Mouse (Mus musculus) spleen, postnatal 10 days (tissue): ENCODE data around the gene Nuak2.

Source experiments
- DNase-seq, 2 experiments: peaks; one replicate each; pipeline ENCODE4 v3.0.0; 2021 to 2022; ENCODE audit warnings: low spot score in 2 of 2

Nuak2 gene

DNA sequence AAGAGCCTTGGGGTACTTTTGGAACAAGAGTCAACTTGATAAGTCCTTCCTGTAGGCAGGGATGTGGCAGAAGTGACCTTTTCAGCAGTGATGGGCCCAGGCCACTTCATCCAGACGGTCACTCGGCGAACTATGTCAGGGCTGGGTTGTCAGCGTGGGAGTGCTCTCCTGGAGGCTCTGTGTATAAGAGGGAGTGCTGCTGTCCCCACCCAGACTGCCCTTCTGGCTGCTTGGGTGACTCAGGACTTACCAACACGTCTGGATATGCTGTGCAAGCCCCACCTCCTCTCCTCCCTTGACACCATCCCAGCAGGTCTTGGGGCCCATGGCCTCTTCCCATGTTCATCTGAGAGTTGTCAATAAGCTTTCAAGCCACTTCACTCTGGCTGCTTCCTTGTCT is 37.5 kb downstream of the Nuak2 start:
- DNase-seq, result no peak

DNA sequence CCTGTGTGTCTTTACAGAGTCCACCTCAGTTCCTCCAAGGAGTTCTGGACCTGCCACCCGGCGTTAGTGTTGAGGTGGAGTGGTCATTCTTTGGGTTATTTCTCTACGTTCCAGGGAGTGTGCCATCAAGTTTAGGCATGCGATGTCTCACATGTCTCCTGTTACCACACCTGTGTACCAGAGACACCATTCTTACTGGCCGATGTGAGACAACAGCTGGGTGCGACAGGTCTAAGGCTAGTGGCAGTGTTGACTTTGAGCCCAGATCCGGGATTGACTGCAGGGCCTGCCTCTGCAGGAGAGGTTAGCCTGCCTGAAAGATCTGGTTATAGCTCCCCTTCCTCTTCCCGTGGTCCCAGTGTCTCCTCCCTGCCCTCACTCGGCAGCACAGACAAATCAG is 38.3 kb downstream of the Nuak2 start:
- no peak for DNase-seq

GRCm38 (mm10) chr1:132355162-132355601 is 39.3 kb downstream of the Nuak2 start:
- peak in 1 of 2 experiments; percentile 46 for DNase-seq

DNA sequence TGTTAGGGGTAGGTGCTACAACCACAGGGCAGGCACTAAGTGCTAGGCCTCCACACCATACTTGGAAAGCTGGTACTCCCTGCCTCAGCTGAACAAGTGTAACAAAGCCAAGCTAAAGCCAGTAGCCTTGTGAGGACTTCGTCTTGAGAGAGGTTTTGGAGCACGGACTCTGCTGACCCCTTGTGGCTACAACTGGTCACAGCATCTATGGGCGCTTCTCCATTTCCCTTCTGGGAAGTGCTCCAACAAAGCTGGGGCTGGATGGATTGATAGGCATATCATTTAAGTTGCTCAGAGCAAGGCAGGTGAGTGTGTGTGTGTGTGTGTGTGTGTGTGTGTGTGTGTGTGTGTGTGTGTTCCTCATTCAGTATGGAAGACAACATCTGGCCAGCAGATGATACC is 39.9 kb downstream of the Nuak2 start:
- DNase-seq, result peak; percentile 81 to 86

DNA sequence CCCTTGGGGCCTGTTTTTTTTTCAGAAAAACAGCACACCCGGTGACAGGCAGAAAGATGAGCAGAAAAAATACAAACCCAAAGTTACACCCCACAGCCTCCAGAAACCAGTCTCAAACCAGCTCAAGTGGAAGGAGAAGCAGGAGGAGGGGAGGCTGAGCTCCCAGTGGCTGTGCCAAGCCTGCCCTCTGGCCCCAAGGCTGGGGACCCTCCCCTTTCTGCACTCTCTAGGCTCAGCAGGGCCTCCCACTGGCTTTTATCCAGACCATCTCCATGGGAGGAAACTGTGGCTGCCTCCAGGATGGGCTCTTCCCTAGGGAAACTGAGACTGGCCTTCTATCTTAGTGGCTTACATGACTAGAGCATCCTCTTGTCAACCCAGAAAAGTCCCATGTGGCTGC is 40.9 kb downstream of the Nuak2 start:
- no peak for DNase-seq

GRCm38 (mm10) chr1:132361959-132362358 is 46.0 kb downstream of the Nuak2 start:
- no peak for DNase-seq

GRCm38 (mm10) chr1:132364388-132364787 is 48.5 kb downstream of the Nuak2 start:
- DNase-seq, result no peak

DNA sequence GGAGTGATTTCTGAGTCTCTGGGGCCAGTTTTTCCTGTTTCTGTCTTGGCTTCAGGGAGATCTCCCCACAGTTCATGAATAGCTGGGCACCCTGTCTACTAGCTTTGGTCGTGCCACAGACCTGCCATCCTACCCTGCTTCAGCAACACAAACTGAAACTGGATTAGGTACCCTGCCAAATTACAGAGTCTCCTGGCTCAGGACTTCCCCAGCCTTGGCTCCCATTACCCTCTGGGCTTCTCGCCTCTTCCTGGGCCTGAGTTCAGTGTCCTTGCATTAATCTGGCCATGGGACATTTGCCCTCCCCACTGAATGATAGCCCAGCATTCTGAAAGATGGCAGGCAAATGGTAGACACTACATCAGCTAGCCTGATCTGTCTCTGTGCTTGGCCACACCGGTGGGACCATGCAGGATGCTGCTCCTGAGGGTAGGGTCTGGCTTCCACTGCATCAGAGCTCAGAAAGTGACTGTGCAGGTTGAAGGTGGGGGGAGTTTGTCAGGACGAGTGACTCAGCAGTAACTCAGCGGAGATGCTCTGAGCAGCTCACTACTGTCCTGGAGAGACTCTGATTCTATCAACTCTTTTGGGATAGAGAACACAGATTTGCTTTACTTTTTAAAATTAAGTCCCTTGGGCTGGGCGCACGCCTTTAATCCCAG is 49.1 kb downstream of the Nuak2 start:
- DNase-seq, result no peak

GRCm38 (mm10) chr1:132365645-132366044 is 49.7 kb downstream of the Nuak2 start:
- no peak for DNase-seq

DNA sequence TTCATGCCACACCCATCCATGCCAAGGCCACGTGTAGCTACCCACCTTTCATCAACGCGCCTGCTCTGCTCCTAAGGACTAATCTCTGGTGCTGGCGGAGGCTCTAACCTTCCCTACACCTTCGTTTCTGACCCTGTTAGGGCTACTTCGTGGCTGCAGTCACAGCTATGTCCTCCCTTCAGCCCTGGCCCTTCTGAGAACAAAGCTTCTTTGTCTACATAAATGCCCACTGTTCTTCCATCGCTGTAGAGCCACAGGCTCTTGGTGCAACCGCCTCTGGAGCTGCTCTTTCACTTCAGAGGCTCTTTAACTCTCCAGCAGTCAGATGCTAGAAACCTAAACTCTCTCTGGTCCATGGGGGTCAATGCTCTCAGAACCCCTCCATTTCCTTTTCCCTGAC is 50.3 kb downstream of the Nuak2 start:
- no peak for DNase-seq

DNA sequence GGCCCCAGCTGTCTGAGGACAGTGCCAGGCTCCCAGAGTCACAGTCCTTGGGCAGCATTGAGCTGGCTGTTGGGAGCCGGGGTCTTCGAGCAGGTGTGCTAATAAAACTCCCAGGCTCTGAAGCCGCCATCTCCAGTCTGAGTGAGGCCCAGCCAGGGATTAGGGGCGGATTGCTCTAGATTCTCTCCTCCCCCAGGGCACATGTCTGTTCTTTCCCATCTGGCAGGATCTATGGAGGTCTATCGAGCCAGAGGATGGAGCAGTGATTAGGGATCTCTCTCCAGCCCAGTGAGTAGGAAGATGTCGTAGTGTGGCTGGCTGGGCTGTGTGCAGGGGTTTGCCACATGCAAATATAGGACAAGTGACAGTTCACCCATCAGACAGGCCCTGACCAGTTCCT is 51.0 kb downstream of the Nuak2 start:
- no peak for DNase-seq

GRCm38 (mm10) chr1:132367692-132368506 is 52.0 kb downstream of the Nuak2 start:
- DNase-seq, result peak; percentile 85 to 90

- DNase-seq, result no peak
These were observed 54.8 kb downstream of the Nuak2 start for GRCm38 (mm10) chr1:132370681-132371173.

- no peak for DNase-seq
These were observed 55.6 kb downstream of the Nuak2 start for GRCm38 (mm10) chr1:132371298-132372081.

DNA sequence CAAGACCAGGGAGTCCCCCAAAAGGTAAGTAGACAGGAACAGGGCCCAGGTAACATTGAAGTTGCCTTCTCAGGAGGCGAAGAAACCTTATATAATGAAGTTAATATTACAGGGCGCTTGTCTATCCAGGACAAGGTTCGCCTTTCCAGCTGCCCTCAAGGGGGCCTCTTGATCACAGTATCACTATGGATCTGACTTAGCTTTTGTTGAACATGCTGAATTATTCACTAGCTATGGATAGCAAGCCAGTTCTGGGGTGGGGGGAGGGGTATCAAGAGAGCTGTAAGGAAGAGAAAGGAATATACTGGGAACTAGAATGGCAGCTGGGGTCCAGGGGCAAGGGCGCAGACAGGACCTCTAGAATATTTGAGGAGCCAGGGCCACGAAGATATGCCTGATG is 56.4 kb downstream of the Nuak2 start:
- no peak for DNase-seq

DNA sequence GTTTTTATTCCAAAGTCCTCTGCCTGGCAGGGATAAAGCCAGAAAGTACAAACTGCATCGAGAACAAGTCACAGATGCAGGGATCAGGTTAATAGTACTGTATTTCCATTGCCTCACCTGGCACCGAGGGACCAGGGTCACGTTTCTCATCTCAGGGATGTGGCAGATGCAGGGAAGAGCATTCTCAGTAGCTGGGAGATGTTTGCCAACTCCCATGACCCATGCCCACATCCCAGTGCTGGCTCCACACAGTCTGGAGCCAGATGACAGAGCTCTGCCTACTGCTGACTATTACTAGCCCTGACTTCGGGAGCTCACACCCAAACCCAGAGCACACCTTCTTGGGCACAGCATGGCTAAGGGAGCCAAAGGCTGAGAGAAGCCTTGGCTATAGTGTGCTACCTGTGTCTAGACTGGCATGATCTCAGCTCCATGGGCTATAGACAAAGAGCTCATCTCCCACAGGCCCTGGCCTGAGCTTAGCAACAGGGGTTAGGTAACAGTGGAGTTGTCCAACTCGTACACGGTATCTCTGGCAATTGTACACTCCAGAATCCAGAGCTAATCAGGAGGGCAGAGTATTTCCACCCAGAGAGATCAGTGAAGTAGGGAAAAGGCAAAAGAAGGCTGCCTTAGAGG is 57.1 kb downstream of the Nuak2 start:
- DNase-seq, result peak in 1 of 2 experiments; percentile 14

GRCm38 (mm10) chr1:132374140-132374872 is 58.4 kb downstream of the Nuak2 start:
- peak; percentile 73 to 82 for DNase-seq

DNA sequence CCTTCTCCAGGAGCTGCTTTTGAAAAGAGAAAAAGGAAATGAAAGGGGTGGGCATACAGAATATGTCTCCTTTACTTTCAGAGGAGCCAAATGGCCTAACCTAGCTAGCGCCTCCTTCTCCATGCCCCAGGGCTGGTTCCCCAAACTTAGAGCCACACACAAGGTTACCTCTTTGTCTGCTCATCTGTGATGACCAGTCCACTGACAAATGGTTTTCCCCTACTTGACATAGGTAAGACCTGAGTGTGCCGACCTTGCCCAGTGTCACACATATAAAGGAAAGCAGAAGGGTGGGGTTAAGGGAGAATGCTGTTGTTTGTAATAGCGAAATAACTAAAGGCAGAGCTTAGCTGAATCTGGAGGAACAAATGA is 58.9 kb downstream of the Nuak2 start:
- peak in 1 of 2 experiments; percentile 57 for DNase-seq

DNA sequence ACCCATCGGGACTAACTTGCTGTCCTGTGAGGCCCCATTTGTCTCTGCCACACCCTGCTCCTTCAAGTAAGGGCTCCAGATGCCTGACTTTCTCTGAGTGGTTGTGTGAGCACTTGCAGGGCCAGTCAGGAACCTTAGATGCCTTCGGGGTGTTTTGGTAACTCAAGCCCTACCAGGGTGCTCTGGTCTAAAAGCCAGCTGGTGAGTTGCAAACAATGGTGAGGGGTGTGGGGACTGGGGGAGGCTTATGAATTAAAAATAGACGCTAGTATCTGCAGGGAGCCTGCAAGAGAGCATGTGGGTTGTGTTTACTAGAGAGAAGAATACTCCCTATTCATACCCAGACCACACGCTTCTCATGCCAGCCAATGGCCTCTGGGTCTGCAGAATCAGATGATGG is 59.3 kb downstream of the Nuak2 start:
- DNase-seq, result peak in 1 of 2 experiments; percentile 22

DNA sequence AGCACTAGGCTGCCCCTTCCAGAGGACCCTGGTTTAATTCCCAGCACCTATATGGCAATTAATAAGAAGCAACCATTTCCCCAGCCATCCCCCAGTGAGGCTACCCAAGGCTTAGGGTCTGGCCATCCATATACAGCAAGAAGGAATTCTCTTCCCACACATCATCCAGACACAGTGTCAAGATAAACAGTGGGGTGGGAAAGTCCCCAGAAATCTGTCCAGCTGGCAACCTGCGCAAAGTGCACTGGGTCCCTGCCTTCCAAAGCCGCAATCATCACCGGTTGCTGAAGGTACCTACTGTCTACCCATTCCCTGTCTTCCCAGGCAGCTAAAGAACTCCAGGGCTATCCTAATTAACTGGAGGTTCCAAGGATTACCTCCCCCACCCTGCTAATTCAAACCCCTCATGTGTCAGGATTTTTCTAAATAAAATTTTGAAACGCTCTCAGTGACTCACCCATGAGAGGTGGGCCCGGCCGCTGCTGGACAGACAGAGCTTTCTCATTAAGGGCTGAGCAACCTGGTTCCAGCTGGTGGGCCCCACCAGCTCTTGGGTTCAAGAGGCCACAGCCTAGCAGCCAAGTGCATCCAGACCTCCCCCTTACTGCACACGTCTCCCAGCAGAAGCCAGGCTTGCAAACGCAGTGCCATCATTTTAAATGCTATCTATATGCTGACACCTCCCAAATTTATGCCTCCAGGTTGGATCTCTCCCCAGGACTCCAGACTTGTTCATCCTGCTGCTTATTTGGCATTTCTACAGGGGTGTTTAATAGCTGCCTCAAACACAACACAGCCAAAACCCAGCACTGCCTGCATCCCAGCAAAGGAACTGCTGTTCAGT is 60.5 kb downstream of the Nuak2 start:
- DNase-seq, result peak in 1 of 2 experiments; percentile 15
